Mouse (Mus musculus) C2C12 (cell line): ENCODE data around the gene Dusp28. TPM values are rescaled to one million over a fixed set of nuclear protein-coding genes. Genes with fewer than 3 reads are reported as not detected.

Source experiments
- H3K27me3 ChIP-seq: one replicate; pipeline ENCODE4 v1.6.1; 2011; ENCODE audit not compliant: control insufficient read depth, insufficient read depth, insufficient read length
- H3K36me3 ChIP-seq: one replicate; pipeline ENCODE4 v1.6.1; 2011; ENCODE audit not compliant: control insufficient read depth, insufficient read depth
- H3K4me3 ChIP-seq: one replicate; pipeline ENCODE4 v1.5.1; 2011; ENCODE audit warnings: mild to moderate bottlenecking, control low read depth; ENCODE audit not compliant: poor library complexity, insufficient read depth, severe bottlenecking
- H3K79me2 ChIP-seq: one replicate; pipeline ENCODE4 v1.6.1; 2011; ENCODE audit not compliant: control insufficient read depth, insufficient read depth
- H3K79me3 ChIP-seq: one replicate; pipeline ENCODE4 v1.6.1; 2011; ENCODE audit warnings: low read depth, control low read depth
- H3ac ChIP-seq: one replicate; pipeline ENCODE3; 2011; ENCODE audit warnings: low read depth; ENCODE audit not compliant: control insufficient read depth, insufficient read length
- CEBPB ChIP-seq: IDR thresholded peaks from one replicate; pipeline ENCODE4 v1.6.1; 2011; ENCODE audit warnings: low read depth, mild to moderate bottlenecking, control low read depth, moderate library complexity
- CTCF ChIP-seq: IDR thresholded peaks from one replicate; pipeline ENCODE4 v1.5.1; 2011; ENCODE audit not compliant: control insufficient read depth, insufficient read depth, insufficient read length
- FOSL1 ChIP-seq: IDR thresholded peaks from one replicate; pipeline ENCODE4 v1.8.0; 2011; ENCODE audit warnings: mild to moderate bottlenecking, low read length; ENCODE audit not compliant: poor library complexity, insufficient read depth, severe bottlenecking
- MAX ChIP-seq: IDR thresholded peaks from one replicate; pipeline ENCODE4 v1.6.1; 2011; ENCODE audit warnings: mild to moderate bottlenecking, control low read depth
- MYOD1 ChIP-seq: IDR thresholded peaks from one replicate; pipeline ENCODE4 v1.6.1; 2011; ENCODE audit warnings: low read depth; ENCODE audit not compliant: control insufficient read depth, insufficient read length
- MYOG ChIP-seq: IDR thresholded peaks from one replicate; pipeline ENCODE4 v1.6.1; 2011; ENCODE audit not compliant: control insufficient read depth, insufficient read length; ENCODE audit errors: extremely low read depth
- USF1 ChIP-seq: IDR thresholded peaks from one replicate; pipeline ENCODE4 v1.6.1; 2011; ENCODE audit warnings: low read depth, mild to moderate bottlenecking, control low read depth, moderate library complexity
- polyA plus RNA-seq: library from polyadenylated mRNA; unstranded; fragments of >200 nt; fragmentation: generic; extraction: Trizol; gene quantifications from one replicate; pipeline ENCODE4 v1.2.1, GENCODE M21; 2012; ENCODE audit warnings: missing spikeins

Dusp28 gene
- polyA plus RNA-seq, 1 experiment, result 9.3 TPM

GRCm38 (mm10) chr1:92914993-92915392, 8.2 kb downstream of the Dusp28 start:
- no peak for TF ChIP-seq USF1
- no peak for TF ChIP-seq CEBPB
- TF ChIP-seq MYOG, result no peak
- TF ChIP-seq MAX, result no peak
- no peak for TF ChIP-seq CTCF
- TF ChIP-seq MYOD1, result no peak
- TF ChIP-seq FOSL1, result no peak
- Histone ChIP-seq H3K79me2 (peaks cover 21% of the 10 kb centered on the region), H3ac (no peak overlapping the region), H3K4me3 (no peak overlapping the region), H3K27me3 (no peaks in the 10 kb centered on the region), H3K36me3 (peaks cover 10% of the 10 kb centered on the region), H3K79me3 (peaks cover 4% of the 10 kb centered on the region)

GRCm38 (mm10) chr1:92916725-92917124, 9.9 kb downstream of the Dusp28 start:
- H3K36me3 ChIP-seq, result peaks cover 10% of the 10 kb centered on the region
- H3K79me2 ChIP-seq, result peaks cover 13% of the 10 kb centered on the region
- H3K79me3 ChIP-seq, result no peaks in the 10 kb centered on the region
- H3K27me3 ChIP-seq, result no peaks in the 10 kb centered on the region
- no peak overlapping the region for H3ac ChIP-seq
- H3K4me3 ChIP-seq, result no peak overlapping the region
- TF ChIP-seq MAX (no peak), MYOG (no peak), USF1 (no peak), MYOD1 (no peak), FOSL1 (no peak), CTCF (no peak), CEBPB (no peak)

- TF ChIP-seq MYOG (no peak), MAX (no peak)
- Histone ChIP-seq H3ac (no peak overlapping the region), H3K27me3 (no peaks in the 10 kb centered on the region), H3K4me3 (no peak overlapping the region), H3K79me3 (no peaks in the 10 kb centered on the region), H3K36me3 (peaks cover 10% of the 10 kb centered on the region), H3K79me2 (no peaks in the 10 kb centered on the region)
Observed at GRCm38 (mm10) chr1:92919151-92919550, 12.4 kb downstream of the Dusp28 start.

- no peaks in the 10 kb centered on the region for H3K79me2 ChIP-seq
- H3K4me3 ChIP-seq, result no peak overlapping the region
- H3K79me3 ChIP-seq, result no peaks in the 10 kb centered on the region
- H3K36me3 ChIP-seq, result peaks cover 10% of the 10 kb centered on the region
- H3ac ChIP-seq, result no peak overlapping the region
- no peaks in the 10 kb centered on the region for H3K27me3 ChIP-seq
- TF ChIP-seq MYOG (no peak), MAX (no peak), USF1 (no peak), FOSL1 (no peak), CEBPB (no peak)
Observed at GRCm38 (mm10) chr1:92919775-92920174, 13.0 kb downstream of the Dusp28 start.

GRCm38 (mm10) chr1:92920474-92921200, 13.9 kb downstream of the Dusp28 start:
- no peak overlapping the region for H3ac ChIP-seq
- no peaks in the 10 kb centered on the region for H3K79me2 ChIP-seq
- H3K27me3 ChIP-seq, result no peaks in the 10 kb centered on the region
- no peaks in the 10 kb centered on the region for H3K79me3 ChIP-seq
- no peak overlapping the region for H3K4me3 ChIP-seq
- peaks cover 6% of the 10 kb centered on the region for H3K36me3 ChIP-seq
- no peak for TF ChIP-seq MYOG
- no peak for TF ChIP-seq USF1
- TF ChIP-seq MAX, result no peak
- TF ChIP-seq CTCF, result no peak
- no peak for TF ChIP-seq MYOD1
- no peak for TF ChIP-seq FOSL1
- TF ChIP-seq CEBPB, result no peak

- Histone ChIP-seq H3K36me3 (peaks cover 4% of the 10 kb centered on the region), H3ac (no peak overlapping the region), H3K79me3 (no peaks in the 10 kb centered on the region), H3K27me3 (no peaks in the 10 kb centered on the region), H3K79me2 (no peaks in the 10 kb centered on the region), H3K4me3 (no peak overlapping the region)
- TF ChIP-seq MYOD1 (no peak), USF1 (no peak), FOSL1 (no peak), MAX (no peak), CTCF (no peak), CEBPB (no peak), MYOG (no peak)
Observed at GRCm38 (mm10) chr1:92921496-92921895, 14.7 kb downstream of the Dusp28 start.
